Mouse (Mus musculus) CH12.LX (cell line): ENCODE data around the gene Vill.

Source experiments
- BHLHE40 ChIP-seq: IDR thresholded peaks from 2 replicates; pipeline ENCODE4 v1.6.1; 2011; ENCODE audit warnings: mild to moderate bottlenecking, low read depth, low read length, improper control_type of control experiment
- CTCF ChIP-seq, 2 experiments: IDR thresholded peaks in 1 of 2; conservative IDR thresholded peaks in 1 of 2; 2 replicates each; pipeline ENCODE4 v1.5.1; 2011 to 2012; ENCODE audit warnings: low read depth in 2 of 2, low read length in 2 of 2, improper control_type of control experiment in 1 of 2, inconsistent platforms in 1 of 2, mild to moderate bottlenecking in 1 of 2, moderate library complexity in 1 of 2
- EP300 ChIP-seq: IDR thresholded peaks from 2 replicates; pipeline ENCODE4 v1.6.1; 2011; ENCODE audit warnings: low read length, improper control_type of control experiment
- HCFC1 ChIP-seq: IDR thresholded peaks from 2 replicates; pipeline ENCODE4 v1.6.1; 2012; ENCODE audit warnings: low read depth, mild to moderate bottlenecking, inconsistent platforms, low read length, improper control_type of control experiment
- MAX ChIP-seq: IDR thresholded peaks from 2 replicates; pipeline ENCODE4 v1.6.1; 2011; ENCODE audit warnings: low read length, improper control_type of control experiment
- MYC ChIP-seq: IDR thresholded peaks from 2 replicates; pipeline ENCODE4 v1.6.1; 2011; ENCODE audit warnings: low read depth, mild to moderate bottlenecking, improper control_type of control experiment, low read length
- PAX5 ChIP-seq: IDR thresholded peaks from 2 replicates; pipeline ENCODE4 v1.6.1; 2012; ENCODE audit warnings: low read length, inconsistent platforms, mixed read lengths
- POLR2A ChIP-seq: IDR thresholded peaks from 2 replicates; pipeline ENCODE4 v1.6.1; 2011; ENCODE audit warnings: low read depth, mild to moderate bottlenecking, improper control_type of control experiment, low read length
- RAD21 ChIP-seq: IDR thresholded peaks from 2 replicates; pipeline ENCODE4 v1.6.1; 2011; ENCODE audit warnings: low read depth, mild to moderate bottlenecking, low read length, improper control_type of control experiment, moderate library complexity
- TBP ChIP-seq: conservative IDR thresholded peaks from 2 replicates; pipeline ENCODE4 v1.6.1; 2011; ENCODE audit warnings: low read depth, low read length, improper control_type of control experiment
- TCF12 ChIP-seq: IDR thresholded peaks from 2 replicates; pipeline ENCODE4 v1.6.1; 2014; ENCODE audit warnings: low read depth, mild to moderate bottlenecking, inconsistent platforms, low read length, improper control_type of control experiment
- ZC3H11A ChIP-seq: IDR thresholded peaks from 2 replicates; pipeline ENCODE4 v1.6.1; 2012; ENCODE audit warnings: low read depth, mild to moderate bottlenecking, inconsistent platforms, low read length, improper control_type of control experiment
- ZNF384 ChIP-seq: IDR thresholded peaks from 2 replicates; pipeline ENCODE4 v1.6.1; 2012; ENCODE audit warnings: low read depth, low read length, improper control_type of control experiment, inconsistent platforms

- TF ChIP-seq POLR2A, result no peak
- no peak for TF ChIP-seq CTCF (conservative IDR thresholded peaks at IDR 0.05 in 1 of 2, IDR thresholded peaks at IDR 0.05 in 1 of 2; ENCODE audit: low read depth in 2 of 2, low read length in 2 of 2)
- no peak for TF ChIP-seq EP300
- TF ChIP-seq RAD21, result no peak
- no peak for TF ChIP-seq MYC
- no peak for TF ChIP-seq TBP
- TF ChIP-seq ZNF384, result no peak
- no peak for TF ChIP-seq HCFC1
- no peak for TF ChIP-seq BHLHE40
- no peak for TF ChIP-seq PAX5
- no peak for TF ChIP-seq MAX
- no peak for TF ChIP-seq TCF12
- TF ChIP-seq ZC3H11A, result no peak
Observed at GRCm38 (mm10) chr9:119058245-119058644, 5.7 kb downstream of the Vill start.
